Mouse (Mus musculus) stomach, embryonic 15.5 days (tissue): ENCODE data around the gene Eif4e3. TPM values are rescaled to one million over a fixed set of nuclear protein-coding genes. Genes with fewer than 3 reads are reported as not detected.

Experiments
- ATAC-seq: fragments of 200-750 bp; cut with Nextera tagmentation; 2 replicates; pipeline ENCODE4 v1.8.0; 2017; ENCODE audit warnings: low read depth, moderate number of reproducible peaks, moderate TSS enrichment; ENCODE audit not compliant: insufficient read depth, low FRiP score
- H3K27ac ChIP-seq: fragments of 300-500 bp; sonication (generic); 2 replicates; pipeline ENCODE4 v1.5.1; 2015; ENCODE audit warnings: mild to moderate bottlenecking, inconsistent platforms
- H3K27me3 ChIP-seq: fragments of 300-500 bp; sonication (generic); replicated peaks from 2 replicates; pipeline ENCODE4 v1.6.1; 2015; ENCODE audit warnings: inconsistent platforms
- H3K36me3 ChIP-seq: fragments of 300-500 bp; sonication (generic); 2 replicates; pipeline ENCODE4 v1.6.1; 2015; ENCODE audit warnings: inconsistent platforms
- H3K4me1 ChIP-seq: fragments of 300-500 bp; sonication (generic); 2 replicates; pipeline ENCODE4 v1.6.1; 2015; ENCODE audit warnings: inconsistent platforms
- H3K4me2 ChIP-seq: fragments of 300-500 bp; sonication (generic); 2 replicates; pipeline ENCODE4 v1.6.1; 2015; ENCODE audit warnings: mild to moderate bottlenecking, inconsistent platforms
- H3K4me3 ChIP-seq: fragments of 300-500 bp; sonication (generic); replicated peaks from 2 replicates; pipeline ENCODE4 v1.5.1; 2015; ENCODE audit warnings: inconsistent platforms
- H3K9ac ChIP-seq: fragments of 300-500 bp; sonication (generic); 2 replicates; pipeline ENCODE4 v1.6.1; 2015; ENCODE audit warnings: inconsistent platforms
- H3K9me3 ChIP-seq: fragments of 300-500 bp; sonication (generic); 2 replicates; pipeline ENCODE4 v1.6.1; 2016; ENCODE audit warnings: inconsistent platforms
- WGBS: fragments of 180-500 bp; shearing (Covaris S2); methylation state at CpG from one replicate; pipeline ENCODE4 v1.1.7; 2015; 5-methylcytosine and 5-hydroxymethylcytosine counted together
- polyA plus RNA-seq: library from polyadenylated mRNA; unstranded; fragments of >200 nt; fragmentation: Nextera tagmentation; extraction: Ambion mirVana; gene quantifications from 2 replicates; pipeline ENCODE4 v1.2.1, GENCODE M21; 2015

The Eif4e3 gene
- 10.0 and 11.9 TPM in 2 replicates for polyA plus RNA-seq

DNA sequence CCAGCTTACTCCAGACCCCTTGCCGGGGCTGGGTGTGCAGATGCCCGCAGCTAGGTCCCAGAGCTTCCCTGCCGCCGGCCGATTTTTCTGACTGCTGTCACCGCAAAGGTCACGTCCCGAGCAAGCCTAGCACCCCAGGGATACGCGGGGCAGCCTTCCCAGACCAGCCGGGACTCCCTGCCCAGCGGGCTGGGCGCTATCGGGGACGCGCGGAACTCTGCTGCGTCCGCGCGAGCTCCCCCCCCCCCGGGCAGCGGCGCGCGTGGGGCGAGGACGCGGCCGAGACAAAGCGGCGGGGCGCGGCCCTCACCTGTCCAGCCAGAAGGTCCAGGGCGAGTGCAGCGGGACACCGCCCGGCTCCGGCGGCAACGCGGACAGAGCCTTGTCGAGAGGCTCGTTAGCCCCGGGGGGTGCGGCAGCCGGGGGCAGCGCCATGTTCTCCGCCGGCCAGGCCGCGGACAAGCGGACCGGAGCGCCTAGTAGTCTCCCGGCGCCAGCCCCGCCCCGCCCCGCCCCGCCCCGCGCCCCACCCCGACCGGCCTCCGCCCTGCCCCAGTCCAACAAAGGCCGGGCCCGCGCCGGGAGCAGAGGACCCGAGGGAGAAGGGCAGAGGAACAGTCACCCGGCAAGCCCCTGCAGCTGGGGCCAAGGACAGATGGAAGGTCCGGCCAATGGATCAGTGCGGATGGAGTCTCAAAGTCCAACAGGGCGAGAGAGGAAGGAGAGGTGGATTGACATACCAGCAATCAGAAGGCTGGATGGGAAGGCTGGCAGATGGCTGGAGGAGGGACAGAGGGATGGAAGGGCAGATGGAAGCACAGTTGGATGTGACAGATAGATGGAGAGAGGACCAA, at the start of gene Eif4e3, which contains the start of gene Gm20696:
Gene Eif4e3 (minus strand): TSS at position 454 of the 854 bp plus-strand sequence.
Gene Gm20696 (minus strand): TSS at position 480 of the 854 bp plus-strand sequence.
- under 1% methylated on average over 67 of the region's 75 CpGs for WGBS
- Histone ChIP-seq H3K27ac (peak within 1 kb of the TSS; percentile 61; the same call in 1 of the 2 replicates), H3K9ac (peak within 1 kb of the TSS; percentile 50), H3K9me3 (no peaks in the 10 kb centered on the region), H3K4me3 (peak within 1 kb of the TSS; percentile 77), H3K4me1 (peaks cover 9% of the 10 kb centered on the region; the same call in 1 of the 2 replicates), H3K27me3 (no peaks in the 10 kb centered on the region; the same call in 1 of the 2 replicates), H3K36me3 (no peaks in the 10 kb centered on the region), H3K4me2 (peak within 1 kb of the TSS; percentile 94)
- ATAC-seq, result peak; percentile 78

DNA sequence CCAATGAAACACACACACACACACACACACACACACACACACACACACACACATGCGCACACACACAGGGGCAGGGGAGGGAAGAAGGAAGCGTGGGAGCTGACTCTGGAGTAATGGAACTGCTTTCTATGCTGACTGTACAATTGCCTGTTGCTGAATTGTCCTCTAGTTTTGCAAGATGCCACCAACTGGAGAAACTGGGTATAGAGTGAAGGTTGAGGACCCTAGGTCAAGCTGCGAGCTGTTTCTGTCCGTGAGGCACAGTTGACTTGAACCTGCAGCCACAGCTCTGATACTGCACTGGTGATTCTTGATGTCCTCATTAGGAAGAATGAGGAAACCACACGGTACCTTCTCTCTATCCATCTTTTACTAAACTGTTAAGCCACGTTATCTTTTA, 49.3 kb upstream of the Eif4e3 start:
- 0 out of 2 replicates have a peak, but pooled peaks cover 3% of the 10 kb centered on the region for H3K27me3 ChIP-seq
- H3K4me1 ChIP-seq, result no peaks in the 10 kb centered on the region
- no peak overlapping the region for H3K27ac ChIP-seq
- H3K4me2 ChIP-seq, result no peak overlapping the region
- ATAC-seq, result no peak
- no peak overlapping the region for H3K4me3 ChIP-seq
- no peaks in the 10 kb centered on the region for H3K36me3 ChIP-seq
- no peak overlapping the region for H3K9ac ChIP-seq
- WGBS, result 67% methylated on average over 6 of the region's 6 CpGs
- no peaks in the 10 kb centered on the region for H3K9me3 ChIP-seq

DNA sequence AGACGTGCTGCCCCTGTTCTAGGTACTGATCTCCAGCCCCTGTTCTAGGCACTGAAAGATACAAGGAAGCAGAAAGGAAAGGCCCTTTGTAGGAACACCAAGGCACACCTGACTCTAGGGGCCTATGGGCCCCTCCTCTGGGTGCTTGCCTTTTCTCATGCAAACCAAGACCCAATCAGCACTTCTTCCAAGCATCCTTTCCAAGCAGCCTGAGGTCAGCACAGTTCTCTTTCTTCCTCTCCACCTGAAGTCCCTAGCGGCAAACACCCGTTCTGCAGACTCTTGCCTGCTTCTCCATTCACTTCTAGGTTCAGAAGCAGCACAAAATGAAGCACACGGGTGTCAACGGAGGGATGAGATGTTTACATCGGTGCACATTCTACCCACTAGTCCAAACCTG, 48.6 kb upstream of the Eif4e3 start:
- no peaks in the 10 kb centered on the region for H3K4me1 ChIP-seq
- ATAC-seq, result no peak
- no peaks in the 10 kb centered on the region for H3K36me3 ChIP-seq
- H3K4me3 ChIP-seq, result no peak overlapping the region
- H3K27me3 ChIP-seq, result 0 out of 2 replicates have a peak, but pooled peaks cover 3% of the 10 kb centered on the region
- no peak overlapping the region for H3K27ac ChIP-seq
- H3K4me2 ChIP-seq, result no peak overlapping the region
- no peak overlapping the region for H3K9ac ChIP-seq
- WGBS, result 58% methylated on average over 6 of the region's 6 CpGs
- no peaks in the 10 kb centered on the region for H3K9me3 ChIP-seq

DNA sequence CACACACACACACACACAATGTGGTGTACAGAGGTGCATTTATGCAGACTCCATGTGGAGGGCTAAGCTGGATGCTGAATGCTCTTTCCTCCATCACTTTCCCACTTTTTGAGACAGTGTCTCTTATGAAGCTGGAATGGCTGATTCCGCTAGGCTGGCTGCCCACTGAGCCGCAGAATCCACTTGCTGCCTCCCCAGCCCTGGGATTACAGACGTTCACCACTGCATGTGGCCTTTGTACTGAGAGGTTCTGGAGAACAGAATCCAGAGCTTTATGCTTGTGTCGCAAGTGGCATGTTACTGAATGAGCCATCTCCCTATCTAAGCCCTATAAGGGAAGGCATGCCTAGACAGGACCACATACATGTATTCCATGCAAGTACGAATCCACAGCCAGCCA, 46.7 kb upstream of the Eif4e3 start:
- H3K9ac ChIP-seq, result no peak overlapping the region
- WGBS, result 84% methylated on average over 5 of the region's 5 CpGs
- no peaks in the 10 kb centered on the region for H3K4me1 ChIP-seq
- ATAC-seq, result no peak
- no peak overlapping the region for H3K4me3 ChIP-seq
- H3K36me3 ChIP-seq, result no peaks in the 10 kb centered on the region
- 0 out of 2 replicates have a peak, but pooled peaks cover 3% of the 10 kb centered on the region for H3K27me3 ChIP-seq
- no peaks in the 10 kb centered on the region for H3K9me3 ChIP-seq
- no peak overlapping the region for H3K27ac ChIP-seq
- H3K4me2 ChIP-seq, result no peak overlapping the region

DNA sequence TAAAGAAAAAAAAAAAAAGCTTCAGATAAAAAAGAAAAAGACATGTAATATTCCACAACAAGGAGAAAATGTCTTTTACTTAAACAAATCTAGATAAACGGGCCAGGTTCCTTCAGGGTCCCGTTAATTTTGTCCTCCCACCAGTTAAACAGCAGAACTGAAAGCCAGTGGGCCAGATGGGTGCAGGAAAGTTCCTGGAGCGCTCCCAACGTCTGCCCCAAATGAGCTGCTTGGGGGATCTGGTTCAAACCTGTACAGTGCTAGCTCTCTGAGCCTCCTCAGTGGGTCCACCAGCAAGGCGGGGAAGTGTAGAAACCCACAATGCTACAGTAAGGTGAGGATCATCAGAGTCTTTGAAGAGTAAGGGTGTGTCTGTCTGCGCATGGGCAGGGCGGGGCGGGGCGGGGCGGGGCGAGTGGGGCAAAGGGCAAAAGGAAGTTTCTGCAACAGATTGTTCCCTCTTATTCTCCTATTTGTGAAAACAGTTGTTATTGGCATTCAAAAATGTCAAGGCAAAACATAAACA, 45.1 kb upstream of the Eif4e3 start:
- Histone ChIP-seq H3K27ac (no peak overlapping the region), H3K4me3 (no peak overlapping the region), H3K36me3 (no peaks in the 10 kb centered on the region), H3K4me2 (no peak overlapping the region), H3K9ac (no peak overlapping the region), H3K4me1 (no peaks in the 10 kb centered on the region), H3K9me3 (no peaks in the 10 kb centered on the region), H3K27me3 (0 out of 2 replicates have a peak, but pooled peaks cover 1% of the 10 kb centered on the region)
- WGBS, result 60% methylated on average over 11 of the region's 11 CpGs
- ATAC-seq, result no peak

DNA sequence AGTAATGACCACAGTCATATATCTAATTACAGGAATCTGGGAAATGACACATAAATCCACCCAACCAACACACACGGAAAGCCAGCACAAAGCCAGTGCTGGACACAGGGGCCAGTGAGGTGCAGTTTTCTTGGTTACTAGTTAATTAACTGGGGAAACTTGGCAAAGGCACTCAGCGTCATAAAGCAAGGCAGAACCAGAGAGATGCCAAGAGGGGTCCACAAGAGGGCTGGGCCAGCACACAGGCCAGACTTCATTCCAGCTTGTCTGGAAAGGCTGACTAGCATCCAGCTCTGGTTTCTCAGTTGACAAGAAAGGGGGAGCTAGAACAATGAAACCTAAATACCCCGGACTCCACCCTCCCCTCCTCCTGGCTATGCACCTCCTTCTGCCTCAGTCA, 33.9 kb upstream of the Eif4e3 start:
- H3K27ac ChIP-seq, result no peak overlapping the region
- no peaks in the 10 kb centered on the region for H3K36me3 ChIP-seq
- no peaks in the 10 kb centered on the region for H3K4me1 ChIP-seq
- 63% methylated on average over 3 of the region's 3 CpGs for WGBS
- H3K4me3 ChIP-seq, result no peak overlapping the region
- ATAC-seq, result no peak
- H3K27me3 ChIP-seq, result peaks cover 14% of the 10 kb centered on the region; the same call in 1 of the 2 replicates
- H3K4me2 ChIP-seq, result no peak overlapping the region
- H3K9ac ChIP-seq, result no peak overlapping the region
- no peaks in the 10 kb centered on the region for H3K9me3 ChIP-seq

DNA sequence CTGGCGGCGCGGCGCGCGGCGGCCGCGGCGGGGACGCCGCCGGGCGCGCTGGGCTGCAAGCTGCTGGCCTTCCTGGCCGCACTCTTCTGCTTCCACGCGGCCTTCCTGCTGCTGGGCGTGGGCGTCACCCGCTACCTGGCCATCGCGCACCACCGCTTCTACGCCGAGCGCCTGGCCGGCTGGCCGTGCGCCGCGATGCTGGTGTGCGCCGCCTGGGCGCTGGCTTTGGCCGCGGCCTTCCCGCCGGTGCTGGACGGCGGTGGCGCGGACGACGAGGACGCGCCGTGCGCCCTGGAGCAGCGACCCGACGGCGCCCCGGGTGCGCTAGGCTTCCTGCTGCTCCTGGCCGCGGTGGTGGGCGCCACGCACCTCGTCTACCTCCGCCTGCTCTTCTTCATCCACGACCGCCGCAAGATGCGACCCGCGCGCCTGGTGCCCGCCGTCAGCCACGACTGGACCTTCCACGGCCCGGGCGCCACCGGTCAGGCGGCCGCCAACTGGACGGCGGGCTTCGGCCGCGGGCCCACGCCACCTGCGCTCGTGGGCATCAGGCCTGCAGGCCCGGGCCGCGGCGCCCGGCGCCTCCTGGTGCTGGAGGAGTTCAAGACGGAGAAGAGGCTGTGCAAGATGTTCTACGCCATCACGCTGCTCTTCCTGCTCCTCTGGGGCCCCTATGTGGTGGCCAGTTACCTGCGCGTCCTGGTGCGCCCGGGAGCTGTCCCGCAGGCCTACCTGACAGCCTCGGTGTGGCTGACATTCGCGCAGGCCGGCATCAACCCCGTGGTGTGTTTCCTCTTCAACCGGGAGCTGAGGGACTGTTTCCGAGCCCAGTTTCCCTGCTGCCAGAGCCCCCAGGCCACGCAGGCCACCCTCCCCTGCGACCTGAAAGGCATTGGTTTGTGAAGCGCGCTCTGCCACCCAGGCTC, 26.6 kb upstream of the Eif4e3 start:
- Histone ChIP-seq H3K27me3 (peaks cover 58% of the 10 kb centered on the region), H3K27ac (no peak overlapping the region), H3K36me3 (no peaks in the 10 kb centered on the region), H3K4me3 (peak overlapping the region; percentile 71), H3K9ac (peak overlapping the region; percentile 48), H3K9me3 (no peaks in the 10 kb centered on the region), H3K4me2 (peak overlapping the region; percentile 94), H3K4me1 (peaks cover 12% of the 10 kb centered on the region; the same call in 1 of the 2 replicates)
- 2% methylated on average over 110 of the region's 110 CpGs for WGBS
- peak; percentile 22; the same call in 1 of the 2 replicates for ATAC-seq

DNA sequence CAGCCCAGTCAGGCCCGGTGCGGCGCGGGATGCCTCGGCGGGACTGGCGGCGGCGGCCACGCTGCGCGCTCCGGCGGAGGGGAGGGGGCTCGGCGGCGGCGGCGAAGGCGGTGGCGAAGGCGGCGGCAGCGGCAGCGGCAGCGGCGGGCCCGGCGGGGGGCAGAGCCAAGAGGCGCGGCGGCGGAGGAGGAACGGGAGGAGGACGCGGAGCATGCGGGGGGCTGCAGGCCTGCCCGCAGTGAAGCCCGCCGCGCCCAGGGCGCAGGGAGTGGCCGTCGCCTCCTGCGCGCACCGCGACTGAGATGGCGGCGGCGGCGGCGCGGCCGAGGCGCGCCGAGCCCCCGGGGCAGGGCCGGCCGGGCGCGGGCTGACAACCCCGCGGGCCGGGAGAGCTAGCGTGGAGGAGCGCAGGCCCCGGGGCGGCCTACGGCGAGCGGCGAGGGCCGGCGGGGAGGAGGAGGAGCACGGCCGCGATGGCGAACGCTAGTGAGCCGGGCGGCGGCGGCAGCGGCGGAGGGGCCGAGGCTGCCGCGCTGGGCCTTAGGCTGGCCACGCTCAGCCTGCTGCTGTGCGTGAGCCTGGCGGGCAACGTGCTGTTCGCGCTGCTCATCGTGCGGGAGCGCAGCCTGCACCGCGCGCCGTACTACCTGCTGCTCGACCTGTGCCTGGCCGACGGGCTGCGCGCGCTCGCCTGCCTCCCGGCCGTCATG, 25.8 kb upstream of the Eif4e3 start, which contains the start of gene Gpr27:
Gene Gpr27 (plus strand): TSS at position 474 of the 710 bp plus-strand sequence.
- Histone ChIP-seq H3K9ac (peak within 1 kb of the TSS; percentile 48), H3K27me3 (peaks cover 58% of the 10 kb centered on the region), H3K36me3 (no peaks in the 10 kb centered on the region), H3K9me3 (no peaks in the 10 kb centered on the region), H3K4me3 (peak within 1 kb of the TSS; percentile 71), H3K4me1 (peaks cover 12% of the 10 kb centered on the region; the same call in 1 of the 2 replicates), H3K4me2 (peak within 1 kb of the TSS; percentile 94), H3K27ac (no peak within 1 kb of the TSS)
- peak; percentile 58; the same call in 1 of the 2 replicates for ATAC-seq
- WGBS, result under 1% methylated on average over 92 of the region's 112 CpGs

DNA sequence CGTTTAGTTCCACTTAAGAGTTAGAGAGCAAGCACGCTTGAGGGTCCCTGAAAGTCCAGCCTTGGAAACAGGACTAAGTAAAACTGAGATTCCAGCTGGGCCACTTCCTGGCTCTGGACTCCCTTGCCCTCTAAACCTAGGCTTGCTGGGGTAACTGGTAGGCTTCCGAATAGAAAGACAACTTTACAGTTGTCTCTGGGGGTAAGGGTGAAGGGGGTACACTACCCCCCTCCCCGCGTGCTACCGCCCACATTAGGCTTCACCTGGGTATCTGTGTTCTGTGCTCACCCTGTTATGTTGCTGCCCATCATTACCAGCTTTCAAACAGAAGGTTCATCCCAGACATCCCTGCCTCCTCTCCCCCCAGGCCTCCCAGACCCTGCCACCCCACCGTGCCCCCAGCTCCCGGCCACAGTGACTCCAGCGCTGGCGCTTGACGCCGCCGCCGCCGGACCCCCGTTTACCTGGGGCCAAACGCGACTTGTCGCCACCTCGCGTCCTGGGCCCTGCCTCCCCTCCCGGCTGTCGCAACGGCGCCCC, 25.2 kb upstream of the Eif4e3 start:
- Histone ChIP-seq H3K9ac (peak overlapping the region; percentile 48; the same call in 1 of the 2 replicates), H3K27ac (no peak overlapping the region), H3K9me3 (no peaks in the 10 kb centered on the region), H3K4me2 (peak overlapping the region; percentile 94), H3K4me3 (peak overlapping the region; percentile 71), H3K27me3 (peaks cover 54% of the 10 kb centered on the region), H3K4me1 (peaks cover 12% of the 10 kb centered on the region; the same call in 1 of the 2 replicates), H3K36me3 (no peaks in the 10 kb centered on the region)
- WGBS, result 7% methylated on average over 25 of the region's 25 CpGs
- no peak for ATAC-seq

DNA sequence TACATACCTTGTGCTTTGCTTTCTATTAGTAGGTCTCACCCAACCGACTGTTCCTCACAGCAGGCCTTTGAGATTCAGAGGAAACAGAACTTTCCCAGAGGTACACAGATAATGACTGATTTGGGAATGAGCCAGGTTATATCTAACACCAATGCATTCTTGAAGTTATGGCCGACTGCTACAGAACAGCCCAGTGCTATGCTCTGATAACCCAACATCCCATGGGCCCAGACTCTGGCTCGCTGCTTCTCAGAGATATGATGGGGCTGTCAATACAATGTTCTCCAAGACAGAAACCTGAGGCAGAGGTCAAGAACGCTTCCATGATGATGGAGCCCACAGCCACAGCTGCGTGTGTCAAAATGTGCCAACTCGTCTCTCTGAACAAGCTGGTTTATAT, 21.9 kb upstream of the Eif4e3 start:
- H3K9ac ChIP-seq, result no peak overlapping the region
- WGBS, result 78% methylated on average over 6 of the region's 6 CpGs
- H3K27me3 ChIP-seq, result peaks cover 35% of the 10 kb centered on the region
- no peak overlapping the region for H3K4me2 ChIP-seq
- no peak overlapping the region for H3K27ac ChIP-seq
- no peaks in the 10 kb centered on the region for H3K36me3 ChIP-seq
- H3K4me1 ChIP-seq, result peaks cover 9% of the 10 kb centered on the region; the same call in 1 of the 2 replicates
- ATAC-seq, result no peak
- no peak overlapping the region for H3K4me3 ChIP-seq
- no peaks in the 10 kb centered on the region for H3K9me3 ChIP-seq
